Mouse (Mus musculus): ENCODE measurements around the gene Map3k7. TPM values are rescaled to one million over a fixed set of nuclear protein-coding genes. Genes with fewer than 3 reads are reported as not detected.
A peak's percentile ranks its signal among the peaks of the same experiment; 100 is the strongest.

The Map3k7 gene
- total RNA-seq (2014; rRNA removed) (20.7 and 27.0 TPM in 2 replicates), polyA plus RNA-seq (2012; rRNA removed) (22.7 and 31.3 TPM in 2 replicates)

DNA sequence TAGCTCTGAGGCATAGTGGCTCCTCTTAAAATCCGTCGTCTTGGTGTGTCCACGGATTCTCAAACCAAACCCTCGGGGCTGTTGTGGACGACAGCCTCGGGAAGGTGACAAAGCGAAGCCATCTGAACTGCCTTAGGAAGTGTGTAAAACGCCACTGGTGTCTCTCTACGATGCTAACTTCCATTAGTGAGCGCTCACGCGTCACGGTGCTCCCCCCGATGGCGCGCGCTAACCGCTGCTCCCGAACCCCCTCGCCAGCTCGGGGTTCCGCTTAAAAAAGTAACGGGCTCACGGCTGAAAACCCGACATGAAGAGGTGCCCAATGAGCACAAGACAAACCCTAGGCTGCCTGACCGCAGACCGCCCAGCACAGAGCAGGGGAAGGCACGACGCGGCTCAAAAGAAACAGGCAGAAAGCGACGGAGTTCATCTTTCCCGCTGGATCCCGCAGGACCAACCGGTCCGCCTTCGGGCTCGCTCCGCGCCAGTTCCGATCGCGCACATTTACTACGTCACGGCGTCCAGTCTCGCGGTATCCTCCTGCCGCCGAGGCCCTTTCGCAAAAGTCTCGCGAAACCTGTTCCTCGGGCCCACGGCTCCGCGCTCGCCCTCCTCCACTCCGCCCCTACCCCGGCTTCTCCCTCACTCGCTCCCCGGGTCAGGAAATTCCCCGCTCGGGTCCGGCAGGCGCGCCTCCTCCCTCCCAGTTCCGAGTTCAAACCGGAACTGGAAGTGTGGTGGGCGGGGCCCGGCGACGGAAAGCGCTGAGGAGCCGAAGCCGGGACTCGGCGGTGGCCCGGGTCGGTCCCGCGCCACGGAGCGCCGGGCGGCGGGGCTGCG, at the start of gene Map3k7:
TSS of gene Map3k7 (plus strand) at position 744 of the 840 bp plus-strand sequence.
- TF ChIP-seq POLR2A (IDR thresholded peaks at IDR 0.05; ENCODE audit: extremely low read depth, insufficient read depth, low read length) = peak; percentile 31; the same call in 1 of the 2 replicates
- TF ChIP-seq CTCF (IDR thresholded peaks at IDR 0.05; ENCODE audit: low read depth, low read length) = no peak
- WGBS = under 1% methylated on average over 87 of the region's 88 CpGs
- H3K27ac ChIP-seq (replicated peaks; ENCODE audit: insufficient read depth, low read depth, low read length) = peak within 1 kb of the TSS; percentile 90
- H3K27me3 ChIP-seq (ENCODE audit: control insufficient read depth, insufficient read depth, low read length) = no peaks in the 10 kb centered on the region
- DNase-seq (ENCODE audit: extremely low read depth, low read depth, low spot score) = peak; percentile 81
- H3K4me3 ChIP-seq (ENCODE audit: insufficient read depth, low read depth, low read length) = peak within 1 kb of the TSS; percentile 69
- peaks cover 5% of the 10 kb centered on the region; the same call in 1 of the 2 replicates for H3K79me2 ChIP-seq (ENCODE audit: control insufficient read depth, insufficient read depth, low read length)
- peak within 1 kb of the TSS; percentile 74 for H3K9ac ChIP-seq (ENCODE audit: low read depth, low read length)
- peaks cover 6% of the 10 kb centered on the region; the same call in 1 of the 2 replicates for H3K4me1 ChIP-seq (ENCODE audit: control insufficient read depth, insufficient read depth, low read length)
- H3K36me3 ChIP-seq (ENCODE audit: control insufficient read depth, insufficient read depth, low read length) = no peaks in the 10 kb centered on the region

DNA sequence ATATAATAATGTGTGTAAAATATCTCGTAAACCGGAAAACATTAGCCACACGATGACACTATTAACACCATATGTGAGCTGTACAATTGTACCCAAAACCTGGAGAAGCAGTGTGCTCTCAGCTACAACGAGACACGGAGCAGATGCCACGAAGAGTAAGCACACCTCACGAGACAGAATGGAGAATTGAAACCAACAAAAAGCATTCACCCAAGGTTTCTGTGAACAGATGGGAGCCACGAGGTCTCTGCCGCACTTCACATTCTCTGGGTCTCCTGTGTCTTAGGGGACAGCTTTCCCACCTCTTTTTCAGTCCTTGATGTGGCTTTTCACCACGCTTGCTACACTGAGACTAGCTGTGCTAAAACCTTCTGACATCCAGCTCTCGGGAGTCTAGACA, 48.8 kb upstream of the Map3k7 start:
- TF ChIP-seq POLR2A (IDR thresholded peaks at IDR 0.05; ENCODE audit: extremely low read depth, insufficient read depth, low read length) = no peak
- TF ChIP-seq CTCF (IDR thresholded peaks at IDR 0.05; ENCODE audit: low read depth, low read length) = no peak
- Histone ChIP-seq H3K27ac (replicated peaks; ENCODE audit: insufficient read depth, low read depth, low read length) (no peak overlapping the region), H3K9ac (ENCODE audit: low read depth, low read length) (no peak overlapping the region), H3K36me3 (ENCODE audit: control insufficient read depth, insufficient read depth, low read length) (no peaks in the 10 kb centered on the region), H3K79me2 (ENCODE audit: control insufficient read depth, insufficient read depth, low read length) (no peaks in the 10 kb centered on the region), H3K27me3 (ENCODE audit: control insufficient read depth, insufficient read depth, low read length) (no peaks in the 10 kb centered on the region), H3K4me1 (ENCODE audit: control insufficient read depth, insufficient read depth, low read length) (no peaks in the 10 kb centered on the region), H3K4me3 (ENCODE audit: insufficient read depth, low read depth, low read length) (no peak overlapping the region)
- WGBS = 83% methylated on average over 11 of the region's 11 CpGs
- DNase-seq (ENCODE audit: extremely low read depth, low read depth, low spot score) = no peak

DNA sequence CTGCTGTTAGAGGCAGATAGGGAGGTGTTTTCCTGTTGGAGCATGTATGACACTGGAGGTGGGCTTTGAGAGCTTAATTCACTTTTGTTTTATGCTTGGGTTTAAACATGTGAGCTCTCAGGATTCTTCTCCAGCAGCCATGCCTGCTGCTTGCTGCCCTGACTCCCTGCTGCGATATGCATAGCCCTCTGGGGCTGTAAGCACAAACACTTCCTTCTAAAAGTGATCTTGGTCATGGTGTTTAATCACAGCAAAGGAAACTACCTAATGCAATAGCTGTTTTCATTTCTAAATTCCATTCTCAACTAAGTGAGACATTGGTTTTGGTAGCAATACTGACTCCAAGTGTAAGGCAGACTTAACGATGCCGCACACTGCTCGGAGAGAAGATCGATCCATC, 45.2 kb upstream of the Map3k7 start:
- no peaks in the 10 kb centered on the region for H3K27me3 ChIP-seq (ENCODE audit: control insufficient read depth, insufficient read depth, low read length)
- no peak overlapping the region for H3K4me3 ChIP-seq (ENCODE audit: insufficient read depth, low read depth, low read length)
- no peaks in the 10 kb centered on the region for H3K36me3 ChIP-seq (ENCODE audit: control insufficient read depth, insufficient read depth, low read length)
- no peak overlapping the region for H3K27ac ChIP-seq (replicated peaks; ENCODE audit: insufficient read depth, low read depth, low read length)
- DNase-seq (ENCODE audit: extremely low read depth, low read depth, low spot score) = no peak
- H3K9ac ChIP-seq (ENCODE audit: low read depth, low read length) = no peak overlapping the region
- H3K79me2 ChIP-seq (ENCODE audit: control insufficient read depth, insufficient read depth, low read length) = no peaks in the 10 kb centered on the region
- WGBS = 93% methylated on average over 5 of the region's 5 CpGs
- H3K4me1 ChIP-seq (ENCODE audit: control insufficient read depth, insufficient read depth, low read length) = no peaks in the 10 kb centered on the region
- TF ChIP-seq POLR2A (IDR thresholded peaks at IDR 0.05; ENCODE audit: extremely low read depth, insufficient read depth, low read length) = no peak
- no peak for TF ChIP-seq CTCF (IDR thresholded peaks at IDR 0.05; ENCODE audit: low read depth, low read length)

DNA sequence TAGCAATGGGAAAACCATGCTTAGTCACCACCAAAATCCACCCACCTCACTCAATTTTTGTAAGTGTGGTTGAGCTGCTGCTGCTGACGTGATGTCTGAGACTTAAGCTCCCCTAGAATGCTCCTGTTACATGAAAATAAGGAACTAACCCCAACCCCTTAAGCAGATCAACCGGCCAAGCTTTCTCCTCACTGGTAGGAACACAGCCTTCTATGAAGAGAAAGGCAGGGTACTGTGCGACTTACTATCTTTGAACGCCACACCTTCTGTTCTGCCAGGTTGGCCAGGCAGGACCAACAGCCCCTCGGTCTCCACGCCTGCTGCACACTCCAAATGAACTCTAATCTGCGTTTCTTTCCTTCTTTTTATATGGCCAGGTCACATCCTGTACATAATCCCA, 41.7 kb upstream of the Map3k7 start:
- WGBS = 75% methylated on average over 7 of the region's 7 CpGs
- H3K4me1 ChIP-seq (ENCODE audit: control insufficient read depth, insufficient read depth, low read length) = no peaks in the 10 kb centered on the region
- DNase-seq (ENCODE audit: extremely low read depth, low read depth, low spot score) = no peak
- no peak overlapping the region for H3K27ac ChIP-seq (replicated peaks; ENCODE audit: insufficient read depth, low read depth, low read length)
- no peak overlapping the region for H3K9ac ChIP-seq (ENCODE audit: low read depth, low read length)
- TF ChIP-seq CTCF (IDR thresholded peaks at IDR 0.05; ENCODE audit: low read depth, low read length) (no peak), POLR2A (IDR thresholded peaks at IDR 0.05; ENCODE audit: extremely low read depth, insufficient read depth, low read length) (no peak)
- peaks cover 3% of the 10 kb centered on the region; the same call in 1 of the 2 replicates for H3K27me3 ChIP-seq (ENCODE audit: control insufficient read depth, insufficient read depth, low read length)
- H3K4me3 ChIP-seq (ENCODE audit: insufficient read depth, low read depth, low read length) = no peak overlapping the region
- H3K79me2 ChIP-seq (ENCODE audit: control insufficient read depth, insufficient read depth, low read length) = no peaks in the 10 kb centered on the region
- H3K36me3 ChIP-seq (ENCODE audit: control insufficient read depth, insufficient read depth, low read length) = no peaks in the 10 kb centered on the region

DNA sequence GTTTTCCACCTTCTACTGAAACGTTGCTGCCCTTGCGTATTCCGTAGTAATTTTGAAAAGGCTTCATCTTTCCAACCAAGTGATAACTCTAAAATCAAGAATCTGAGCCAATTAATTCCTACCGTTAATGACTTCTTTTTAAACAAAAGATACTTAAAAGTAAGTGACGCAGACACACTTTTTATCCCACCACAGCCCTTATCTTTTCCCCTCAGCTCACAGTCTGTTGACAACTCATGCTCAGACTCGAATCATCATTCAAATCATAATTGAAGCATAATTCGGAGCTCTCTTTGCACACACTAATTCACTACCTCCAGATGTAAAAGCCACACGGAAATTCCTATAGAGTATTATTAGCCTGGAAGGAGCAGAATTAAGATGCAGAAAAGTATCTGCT, 40.5 kb upstream of the Map3k7 start:
- DNase-seq (ENCODE audit: extremely low read depth, low read depth, low spot score) = no peak
- TF ChIP-seq CTCF (IDR thresholded peaks at IDR 0.05; ENCODE audit: low read depth, low read length) = no peak
- no peak for TF ChIP-seq POLR2A (IDR thresholded peaks at IDR 0.05; ENCODE audit: extremely low read depth, insufficient read depth, low read length)
- Histone ChIP-seq H3K9ac (ENCODE audit: low read depth, low read length) (no peak overlapping the region), H3K79me2 (ENCODE audit: control insufficient read depth, insufficient read depth, low read length) (no peaks in the 10 kb centered on the region), H3K4me1 (ENCODE audit: control insufficient read depth, insufficient read depth, low read length) (no peaks in the 10 kb centered on the region), H3K36me3 (ENCODE audit: control insufficient read depth, insufficient read depth, low read length) (no peaks in the 10 kb centered on the region), H3K27me3 (ENCODE audit: control insufficient read depth, insufficient read depth, low read length) (peaks cover 3% of the 10 kb centered on the region; the same call in 1 of the 2 replicates), H3K27ac (replicated peaks; ENCODE audit: insufficient read depth, low read depth, low read length) (no peak overlapping the region), H3K4me3 (ENCODE audit: insufficient read depth, low read depth, low read length) (no peak overlapping the region)
- WGBS = 77% methylated on average over 8 of the region's 8 CpGs
